Mouse (Mus musculus): ENCODE results near the gene Ush2a.

DNA sequence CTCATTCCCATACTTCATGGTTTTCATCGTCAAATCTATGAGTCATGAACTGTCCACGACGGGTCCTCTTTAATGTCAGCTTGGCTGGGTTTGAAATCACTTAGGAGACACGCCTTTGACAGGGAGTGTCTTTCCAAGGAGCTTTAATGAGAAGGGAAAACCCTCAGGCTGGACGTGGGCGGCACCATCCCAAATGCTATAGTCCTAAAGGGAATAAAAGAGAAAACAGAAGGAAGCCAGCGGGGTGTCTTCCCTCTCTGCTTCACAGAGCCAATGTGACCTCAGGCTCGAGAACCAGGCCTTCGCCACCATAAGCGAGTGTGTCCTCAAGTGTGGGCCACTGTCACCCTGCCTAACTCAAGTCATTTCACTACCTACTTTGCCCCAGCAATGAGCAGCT, 523.2 kb downstream of the Ush2a start:
- TF ChIP-seq POLR2A (IDR thresholded peaks at IDR 0.05; ENCODE audit: extremely low read depth, insufficient read depth, low read length) (no peak), CTCF (IDR thresholded peaks at IDR 0.05; ENCODE audit: extremely low read depth, insufficient read depth, low read length) (no peak)

Data from cortical plate, adult 2 months (tissue).